Mouse (Mus musculus): ENCODE measurements at regions not wholly inside any gene's neighbourhood (a gene's known extent, or its start where the extent isn't known, plus 50 kb on each side); places are given as distances from the start of the nearest gene placed in this dataset.

DNA sequence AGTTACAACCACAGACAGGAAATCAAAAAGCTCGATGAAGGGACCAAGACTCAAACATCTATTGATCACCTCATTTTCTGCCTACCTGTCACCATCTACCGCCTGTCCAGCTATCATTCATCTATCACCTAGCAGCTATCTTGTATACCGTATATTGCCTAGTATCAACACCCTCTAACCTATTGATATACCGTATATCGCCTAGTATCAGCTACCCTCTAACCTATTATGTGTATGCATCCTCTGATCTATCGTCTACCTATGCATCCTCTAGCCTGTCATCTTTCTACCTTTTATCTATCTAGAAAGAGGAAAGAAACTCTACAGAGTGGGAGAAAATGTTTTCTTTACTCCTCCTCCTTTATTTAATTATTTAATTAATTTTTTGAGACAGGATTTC is 143.2 kb downstream of the Bmp7 start:
- TF ChIP-seq GATA1 (IDR thresholded peaks at IDR 0.05; ENCODE audit: borderline replicate concordance, low read length) (no peak), FLI1 (IDR thresholded peaks at IDR 0.05; ENCODE audit: low read length) (no peak)

All from megakaryocyte, embryonic 14.5 days (primary cell).